Mouse (Mus musculus): ENCODE results near the gene Pakap.

- TF ChIP-seq TAL1 (IDR thresholded peaks at IDR 0.05; ENCODE audit: low read length) (no peak), GATA1 (IDR thresholded peaks at IDR 0.05; ENCODE audit: low read length) (no peak)
Observed at GRCm38 (mm10) chr4:57576095-57576494, 8.1 kb downstream of the Pakap start.

All from erythroblast, embryonic 14.5 days (primary cell).